Mouse (Mus musculus): ENCODE results near the gene Flvcr1. TPM values are rescaled to one million over a fixed set of nuclear protein-coding genes. Genes with fewer than 3 reads are reported as not detected.
"Not testable (repeated sequence)": the region's sequence is repeated elsewhere in the genome, so short reads cannot be mapped to it uniquely, and the experiment has no call there.

The Flvcr1 gene
- total and polyA plus RNA-seq, 3 experiments = 37.5 to 86.8 (median 47.9) TPM

GRCm38 (mm10) chr1:191036554-191037334 is 10.8 kb upstream of the Flvcr1 start, which contains the start of gene Spata45:
Gene Spata45 (plus strand): TSS chr1:191036639.
- H3K27me3 ChIP-seq (replicated peaks) = no peaks in the 10 kb centered on the region

GRCm38 (mm10) chr1:191035649-191036048 is 9.7 kb upstream of the Flvcr1 start:
- in situ Hi-C loops (cut with MboI; ENCODE audit: low pct_ligation_motif_present, low pct_unique_long_range_greater_than_20kb, low sequenced_read_pairs) = no loop called here
- Histone ChIP-seq H3K79me2 (replicated peaks; ENCODE audit: control insufficient read depth, extremely low read depth, insufficient read depth, poor library complexity, severe bottlenecking) (no peaks in the 10 kb centered on the region), H3K4me3 (replicated peaks in 1 of 3; ENCODE audit: low read depth in 2 of 3, low read length in 2 of 3, poor library complexity in 1 of 3) (no peak overlapping the region), H3K27ac (ENCODE audit: insufficient read depth, low read depth) (no peak overlapping the region), H3K4me1 (ENCODE audit: control insufficient read depth in 1 of 2, insufficient read depth in 2 of 2) (peaks cover 2 to 7% of the 10 kb centered on the region in 2 experiments; a peak in 2 of 4 replicates), H3K4me2 (ENCODE audit: insufficient read depth, low read depth, poor library complexity, severe bottlenecking) (no peak overlapping the region), H3K36me3 (replicated peaks in 1 of 2; ENCODE audit: control insufficient read depth in 1 of 2, insufficient read depth in 1 of 2, low read length in 1 of 2) (peaks cover 0 to 4% of the 10 kb centered on the region in 2 experiments), H3K9ac (ENCODE audit: insufficient read depth, low read depth) (no peak overlapping the region), H3K9me3 (replicated peaks; ENCODE audit: low read length) (no peaks in the 10 kb centered on the region), H3K27me3 (replicated peaks) (no peaks in the 10 kb centered on the region)
- dilution Hi-C loops (cut with MboI; ENCODE audit: extremely low pct_ligation_motif_present, extremely low pct_unique_long_range_greater_than_20kb, low sequenced_read_pairs) = no loop called here
- DNase-seq (ENCODE audit: extremely low read depth) = no peak
- TF ChIP-seq KAT2A (IDR thresholded peaks at IDR 0.05; ENCODE audit: insufficient replicate concordance, low read length) (no peak), NRF1 (IDR thresholded peaks at IDR 0.05; ENCODE audit: low read depth, low read length) (no peak), MEF2A (IDR thresholded peaks at IDR 0.05; ENCODE audit: borderline replicate concordance, low read depth, low read length) (no peak), MAZ (IDR thresholded peaks at IDR 0.05; ENCODE audit: low read depth, low read length) (no peak), EP300 (IDR thresholded peaks at IDR 0.05; ENCODE audit: low read length) (no peak), JUND (conservative IDR thresholded peaks at IDR 0.05; ENCODE audit: low read depth, low read length) (no peak), CTCF (conservative IDR thresholded peaks at IDR 0.05 in 1 of 2, IDR thresholded peaks at IDR 0.05 in 1 of 2; ENCODE audit: low read depth in 2 of 2, low read length in 2 of 2) (no peak), IRF4 (IDR thresholded peaks at IDR 0.05; ENCODE audit: low read depth, low read length) (no peak), ZKSCAN1 (IDR thresholded peaks at IDR 0.05; ENCODE audit: borderline replicate concordance, low read depth, low read length) (no peak), PAX5 (IDR thresholded peaks at IDR 0.05; ENCODE audit: low read length) (no peak), SIN3A (IDR thresholded peaks at IDR 0.05; ENCODE audit: low read length) (no peak), MAX (IDR thresholded peaks at IDR 0.05; ENCODE audit: low read length) (no peak), RAD21 (IDR thresholded peaks at IDR 0.05; ENCODE audit: low read depth, low read length) (no peak), MXI1 (IDR thresholded peaks at IDR 0.05; ENCODE audit: low read depth, low read length) (no peak), MAFK (IDR thresholded peaks at IDR 0.05; ENCODE audit: insufficient replicate concordance, low read length) (no peak), HCFC1 (IDR thresholded peaks at IDR 0.05; ENCODE audit: low read depth, low read length) (no peak), POLR2A (IDR thresholded peaks at IDR 0.05; ENCODE audit: low read depth, low read length) (no peak), ZNF384 (IDR thresholded peaks at IDR 0.05; ENCODE audit: low read depth, low read length) (no peak)

More at GRCm38 (mm10) chr1:191036554-191037334, 10.8 kb upstream of the Flvcr1 start, which contains the start of gene Spata45:
- H3K4me3 ChIP-seq (replicated peaks in 1 of 3; ENCODE audit: low read depth in 2 of 3, low read length in 2 of 3, poor library complexity in 1 of 3) = no peak within 1 kb of the TSS
- H3K79me2 ChIP-seq (replicated peaks; ENCODE audit: control insufficient read depth, extremely low read depth, insufficient read depth, poor library complexity, severe bottlenecking) = no peaks in the 10 kb centered on the region
- no peak within 1 kb of the TSS for H3K27ac ChIP-seq (ENCODE audit: insufficient read depth, low read depth)
- in situ Hi-C loops (cut with MboI; ENCODE audit: low pct_ligation_motif_present, low pct_unique_long_range_greater_than_20kb, low sequenced_read_pairs) = no loop called here
- H3K4me2 ChIP-seq (ENCODE audit: insufficient read depth, low read depth, poor library complexity, severe bottlenecking) = no peak within 1 kb of the TSS
- DNase-seq (ENCODE audit: extremely low read depth) = no peak
- no peak within 1 kb of the TSS for H3K9ac ChIP-seq (ENCODE audit: insufficient read depth, low read depth)
- H3K9me3 ChIP-seq (replicated peaks; ENCODE audit: low read length) = no peaks in the 10 kb centered on the region
- H3K4me1 ChIP-seq (ENCODE audit: control insufficient read depth in 1 of 2, insufficient read depth in 2 of 2) = no peaks in the 10 kb centered on the region; a peak in 1 of 4 replicates
- dilution Hi-C loops (cut with MboI; ENCODE audit: extremely low pct_ligation_motif_present, extremely low pct_unique_long_range_greater_than_20kb, low sequenced_read_pairs) = no loop called here
- no peak for TF ChIP-seq POLR2AphosphoS2 (IDR thresholded peaks at IDR 0.05; ENCODE audit: low read depth, low read length)
- peaks cover 0 to 4% of the 10 kb centered on the region in 2 experiments for H3K36me3 ChIP-seq (replicated peaks in 1 of 2; ENCODE audit: control insufficient read depth in 1 of 2, insufficient read depth in 1 of 2, low read length in 1 of 2)

- H3K4me1 ChIP-seq (ENCODE audit: control insufficient read depth in 1 of 2, insufficient read depth in 2 of 2) = peaks cover 2 to 16% of the 10 kb centered on the region in 2 experiments; a peak in 3 of 4 replicates
- dilution Hi-C loops (cut with MboI; ENCODE audit: extremely low pct_ligation_motif_present, extremely low pct_unique_long_range_greater_than_20kb, low sequenced_read_pairs); DNase-seq (ENCODE audit: extremely low read depth); H3K9ac ChIP-seq (ENCODE audit: insufficient read depth, low read depth); H3K79me2 ChIP-seq (replicated peaks; ENCODE audit: control insufficient read depth, extremely low read depth, insufficient read depth, poor library complexity, severe bottlenecking); H3K4me3 ChIP-seq (replicated peaks in 1 of 3; ENCODE audit: low read depth in 2 of 3, low read length in 2 of 3, poor library complexity in 1 of 3); H3K27ac ChIP-seq (ENCODE audit: insufficient read depth, low read depth); H3K9me3 ChIP-seq (replicated peaks; ENCODE audit: low read length); in situ Hi-C loops (cut with MboI; ENCODE audit: low pct_ligation_motif_present, low pct_unique_long_range_greater_than_20kb, low sequenced_read_pairs); H3K36me3 ChIP-seq (replicated peaks in 1 of 2; ENCODE audit: control insufficient read depth in 1 of 2, insufficient read depth in 1 of 2, low read length in 1 of 2); H3K27me3 ChIP-seq (replicated peaks); H3K4me2 ChIP-seq (ENCODE audit: insufficient read depth, low read depth, poor library complexity, severe bottlenecking): not testable (repeated sequence)
Measured at GRCm38 (mm10) chr1:191030922-191031425, 5.0 kb upstream of the Flvcr1 start.
